Mouse (Mus musculus) stomach, postnatal 0 days (tissue): ENCODE data around the gene Gast. TPM values are rescaled to one million over a fixed set of nuclear protein-coding genes. Genes with fewer than 3 reads are reported as not detected.
"Not testable (repeated sequence)": the region's sequence is repeated elsewhere in the genome, so short reads cannot be mapped to it uniquely, and the experiment has no call there.

Experiments
- ATAC-seq: fragments of 200-750 bp; cut with Nextera tagmentation; 2 replicates; pipeline ENCODE4 v1.8.0; 2017; ENCODE audit not compliant: low FRiP score, low TSS enrichment
- DNase-seq: peaks from one replicate; pipeline ENCODE4 v3.0.0-alpha.2; 2016; ENCODE audit warnings: low spot score
- H3K27ac ChIP-seq: fragments of 300-500 bp; sonication (generic); replicated peaks from 2 replicates; pipeline ENCODE4 v1.5.1; 2014; ENCODE audit warnings: mild to moderate bottlenecking, control low read depth
- H3K27me3 ChIP-seq: fragments of 300-500 bp; sonication (generic); 2 replicates; pipeline ENCODE4 v1.6.1; 2014; ENCODE audit warnings: low read length; ENCODE audit not compliant: control insufficient read depth, insufficient read depth
- H3K36me3 ChIP-seq: fragments of 300-500 bp; sonication (generic); 2 replicates; pipeline ENCODE4 v1.6.1; 2014; ENCODE audit warnings: low read length, mixed read lengths; ENCODE audit not compliant: control insufficient read depth, insufficient read depth
- H3K4me1 ChIP-seq: fragments of 300-500 bp; sonication (generic); replicated peaks from 2 replicates; pipeline ENCODE4 v1.6.1; 2014; ENCODE audit warnings: antibody characterized with exemption; ENCODE audit not compliant: control insufficient read depth, insufficient read depth
- H3K4me2 ChIP-seq: fragments of 300-500 bp; sonication (generic); replicated peaks from 2 replicates; pipeline ENCODE4 v1.6.1; 2014; ENCODE audit warnings: low read depth, mild to moderate bottlenecking, control low read depth, moderate library complexity
- H3K4me3 ChIP-seq: fragments of 300-500 bp; sonication (generic); 2 replicates; pipeline ENCODE4 v1.5.1; 2014; ENCODE audit warnings: low read depth, low read length, control low read depth
- H3K9ac ChIP-seq: fragments of 300-500 bp; sonication (generic); 2 replicates; pipeline ENCODE4 v1.6.1; 2014; ENCODE audit warnings: mild to moderate bottlenecking, low read length, control low read depth, mixed read lengths
- H3K9me3 ChIP-seq: fragments of 300-500 bp; sonication (generic); 2 replicates; pipeline ENCODE4 v1.6.1; 2016; ENCODE audit warnings: low read length; ENCODE audit not compliant: control insufficient read depth
- CTCF ChIP-seq: IDR thresholded peaks from 2 replicates; pipeline ENCODE4 v1.5.1; 2016; ENCODE audit warnings: antibody characterized with exemption, low read depth, mild to moderate bottlenecking, moderate library complexity
- EP300 ChIP-seq: optimal IDR thresholded peaks from 2 replicates; pipeline ENCODE3; 2016; ENCODE audit warnings: antibody characterized with exemption
- WGBS: fragments of 180-500 bp; shearing (Covaris S2); extraction: QIAGEN DNeasy Blood & Tissue Kit; methylation state at CpG from one replicate; pipeline ENCODE4 v1.1.7; 2014; 5-methylcytosine and 5-hydroxymethylcytosine counted together
- polyA plus RNA-seq: library from polyadenylated mRNA; unstranded; fragments of >200 nt; fragmentation: Nextera tagmentation; extraction: Ambion mirVana; gene quantifications from 2 replicates; pipeline ENCODE4 v1.2.1, GENCODE M21; 2015

The Gast gene
- polyA plus RNA-seq, 1 experiment from 2014 or later, result 84.7 TPM

GRCm38 (mm10) chr11:100322591-100323258 lies 11.5 kb upstream of the Gast start:
- no peaks in the 10 kb centered on the region for H3K4me1 ChIP-seq
- ATAC-seq (no peak), DNase-seq (no peak)
- no peaks in the 10 kb centered on the region for H3K9me3 ChIP-seq
- H3K36me3 ChIP-seq, result peaks cover 13% of the 10 kb centered on the region
- H3K4me3 ChIP-seq, result no peak overlapping the region
- TF ChIP-seq CTCF, result no peak
- no peak for TF ChIP-seq EP300
- H3K27ac ChIP-seq, result no peak overlapping the region
- H3K27me3 ChIP-seq, result no peaks in the 10 kb centered on the region
- H3K9ac ChIP-seq, result no peak overlapping the region
- WGBS, result 58% methylated on average over 3 of the region's 3 CpGs
- H3K4me2 ChIP-seq, result no peak overlapping the region

GRCm38 (mm10) chr11:100323578-100323977 lies 10.6 kb upstream of the Gast start:
- H3K4me2 ChIP-seq, result no peak overlapping the region
- no peak overlapping the region for H3K4me3 ChIP-seq
- H3K27ac ChIP-seq, result no peak overlapping the region
- H3K4me1 ChIP-seq, result no peaks in the 10 kb centered on the region
- TF ChIP-seq EP300, result no peak
- TF ChIP-seq CTCF, result peak; percentile 86
- H3K27me3 ChIP-seq, result no peaks in the 10 kb centered on the region
- no peak for ATAC-seq
- DNase-seq, result peak; percentile 69
- 25% methylated on average over 3 of the region's 3 CpGs for whole genome bisulfite sequencing
- H3K9ac ChIP-seq, result no peak overlapping the region
- no peaks in the 10 kb centered on the region for H3K9me3 ChIP-seq
- H3K36me3 ChIP-seq, result peaks cover 13% of the 10 kb centered on the region

- Histone ChIP-seq H3K4me1 (no peaks in the 10 kb centered on the region), H3K36me3 (peaks cover 13% of the 10 kb centered on the region), H3K9me3 (no peaks in the 10 kb centered on the region), H3K4me2 (no peak overlapping the region), H3K27ac (no peak overlapping the region), H3K27me3 (no peaks in the 10 kb centered on the region), H3K9ac (no peak overlapping the region), H3K4me3 (no peak overlapping the region)
- ATAC-seq (no peak), DNase-seq (no peak)
- TF ChIP-seq CTCF (no peak), EP300 (no peak)
- 58% methylated on average over 11 of the region's 11 CpGs for WGBS
These were observed 9.1 kb upstream of the Gast start for GRCm38 (mm10) chr11:100325062-100325629.

GRCm38 (mm10) chr11:100327316-100327715 lies 6.9 kb upstream of the Gast start:
- WGBS, result 81% methylated on average over 11 of the region's 11 CpGs
- ATAC-seq (no peak), DNase-seq (no peak)

GRCm38 (mm10) chr11:100327761-100328160 lies 6.4 kb upstream of the Gast start:
- 68% methylated on average over 6 of the region's 6 CpGs for WGBS
- Histone ChIP-seq H3K4me2 (no peak overlapping the region), H3K9me3 (no peaks in the 10 kb centered on the region), H3K27ac (no peak overlapping the region), H3K36me3 (no peaks in the 10 kb centered on the region), H3K9ac (no peak overlapping the region), H3K27me3 (no peaks in the 10 kb centered on the region), H3K4me1 (no peaks in the 10 kb centered on the region), H3K4me3 (no peak overlapping the region)
- no peak for DNase-seq
- TF ChIP-seq EP300, result no peak
- no peak for TF ChIP-seq CTCF
- no peak for ATAC-seq

More at GRCm38 (mm10) chr11:100327316-100327715, 6.9 kb upstream of the Gast start:
- TF ChIP-seq CTCF (no peak), EP300 (no peak)
- Histone ChIP-seq H3K4me1 (no peaks in the 10 kb centered on the region), H3K4me3 (no peak overlapping the region), H3K9me3 (no peaks in the 10 kb centered on the region), H3K27me3 (no peaks in the 10 kb centered on the region), H3K27ac (no peak overlapping the region), H3K4me2 (no peak overlapping the region), H3K36me3 (peaks cover 3% of the 10 kb centered on the region; the same call in 1 of the 2 replicates), H3K9ac (no peak overlapping the region)

GRCm38 (mm10) chr11:100330235-100330634 lies 4.0 kb upstream of the Gast start:
- TF ChIP-seq CTCF (no peak), EP300 (no peak)
- Histone ChIP-seq H3K4me1 (no peaks in the 10 kb centered on the region), H3K9me3 (no peaks in the 10 kb centered on the region), H3K27ac (no peak overlapping the region), H3K36me3 (no peaks in the 10 kb centered on the region), H3K9ac (no peak overlapping the region), H3K27me3 (no peaks in the 10 kb centered on the region), H3K4me2 (no peak overlapping the region), H3K4me3 (no peak overlapping the region)
- DNase-seq (no peak), ATAC-seq (0 out of 2 replicates have a peak, but pooled peaks have one; percentile 7)
- 47% methylated on average over 16 of the region's 16 CpGs for WGBS

- H3K9me3 ChIP-seq, H3K27ac ChIP-seq, ATAC-seq, H3K4me2 ChIP-seq, H3K27me3 ChIP-seq, H3K36me3 ChIP-seq, H3K4me1 ChIP-seq, H3K4me3 ChIP-seq, H3K9ac ChIP-seq, DNase-seq: not testable (repeated sequence)
- WGBS, result 47% methylated on average over 8 of the region's 8 CpGs
These were observed 3.3 kb upstream of the Gast start for GRCm38 (mm10) chr11:100330816-100331375.
